Mouse (Mus musculus): ENCODE results near the gene Usp54.
"Not testable (repeated sequence)": the region's sequence is repeated elsewhere in the genome, so short reads cannot be mapped to it uniquely, and the experiment has no call there.

Usp54 gene

DNA sequence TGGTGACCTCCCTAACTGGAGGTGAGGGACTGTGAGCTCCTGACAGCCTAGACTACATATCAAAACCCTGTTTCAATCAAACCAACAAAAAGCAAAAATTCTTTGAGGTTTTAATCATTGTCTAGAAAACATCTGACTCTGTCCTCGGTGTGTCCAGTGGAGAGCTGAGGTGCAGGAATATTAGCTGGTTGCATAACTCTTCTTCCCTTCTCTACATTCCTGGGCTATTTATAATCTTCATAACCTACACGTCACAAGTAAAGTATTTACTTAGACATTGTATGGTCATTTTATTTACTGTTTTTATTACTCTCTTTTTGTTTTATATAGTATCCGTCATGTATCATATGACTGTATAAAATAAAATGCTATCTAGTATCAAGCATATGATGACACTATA is 31.3 kb downstream of the Usp54 start:
- DNase-seq (ENCODE audit: low spot score in 2 of 2), result no peak

DNA sequence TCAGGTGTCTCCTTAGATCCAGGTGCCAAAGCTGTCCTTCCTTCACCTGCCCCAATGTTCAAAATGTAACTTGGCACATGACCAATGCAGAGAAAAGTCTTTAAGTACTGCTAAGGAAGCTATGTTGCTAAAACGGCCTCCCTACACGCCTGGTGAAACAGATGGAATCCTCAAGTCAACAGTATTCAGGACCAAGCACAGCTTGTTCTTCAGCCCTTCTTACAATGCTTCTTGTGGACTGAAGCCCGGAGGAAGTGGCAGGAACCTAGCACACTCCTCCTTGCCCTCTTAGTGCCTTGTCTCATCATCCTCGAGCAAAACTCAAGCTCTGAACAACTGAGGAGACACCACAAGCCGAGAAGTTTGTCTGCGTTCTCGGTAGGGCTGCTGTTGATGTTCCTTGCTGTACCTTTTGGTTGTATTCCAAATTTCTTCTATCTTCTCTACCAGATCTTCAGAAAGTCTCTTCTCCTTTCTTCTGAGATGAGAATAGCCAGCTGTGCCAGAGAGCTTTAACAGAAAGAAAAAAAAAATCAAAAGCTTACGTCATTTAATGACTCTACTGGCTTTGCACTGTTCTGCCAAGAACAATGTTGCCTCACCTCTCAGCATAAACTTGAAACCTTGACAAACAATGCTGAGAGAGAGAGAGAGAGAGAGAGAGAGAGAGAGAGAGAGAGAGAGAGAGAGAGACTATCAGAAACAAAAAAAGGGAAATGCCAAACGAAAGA is 33.3 kb downstream of the Usp54 start:
- DNase-seq (ENCODE audit: low spot score in 2 of 2), result no peak

DNA sequence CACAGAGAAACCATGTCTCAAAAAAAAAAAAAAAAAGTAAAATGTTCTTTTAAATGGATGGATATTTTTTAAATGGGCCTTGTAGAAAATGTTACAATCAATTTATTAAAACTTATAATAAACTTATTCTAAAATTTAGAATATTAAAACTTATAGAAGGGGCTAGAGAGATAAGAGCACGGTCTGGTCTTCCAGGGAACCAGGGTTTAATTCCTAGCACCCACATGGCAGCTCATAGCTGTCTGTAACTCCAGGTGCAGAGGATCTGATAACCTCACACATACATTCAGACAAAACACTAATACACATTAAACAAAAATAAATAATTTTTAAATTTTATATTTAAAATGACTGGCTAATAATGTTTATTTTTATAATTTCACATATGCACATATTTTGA is 39.6 kb downstream of the Usp54 start:
- no peak for DNase-seq (ENCODE audit: low spot score in 2 of 2)

DNA sequence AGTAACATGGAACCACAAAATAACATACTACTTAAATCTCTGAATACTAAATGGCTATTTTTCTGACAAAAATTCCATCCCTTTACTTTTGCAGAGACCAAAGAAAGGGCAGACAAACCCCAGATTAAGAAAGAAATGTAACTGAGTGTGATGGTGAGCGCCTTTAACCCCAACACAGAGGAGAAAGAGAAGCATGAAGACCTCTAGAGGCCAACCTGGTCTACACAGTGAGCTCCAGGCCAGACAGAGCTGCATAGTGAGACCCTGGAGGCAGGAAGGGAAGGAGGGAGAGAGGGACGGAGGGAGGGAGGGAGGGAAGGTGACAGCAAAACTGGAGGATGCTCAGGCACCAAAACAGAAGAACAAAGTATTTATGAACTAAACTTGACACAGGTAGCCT is 40.7 kb downstream of the Usp54 start:
- DNase-seq (ENCODE audit: low spot score in 2 of 2), result no peak

DNA sequence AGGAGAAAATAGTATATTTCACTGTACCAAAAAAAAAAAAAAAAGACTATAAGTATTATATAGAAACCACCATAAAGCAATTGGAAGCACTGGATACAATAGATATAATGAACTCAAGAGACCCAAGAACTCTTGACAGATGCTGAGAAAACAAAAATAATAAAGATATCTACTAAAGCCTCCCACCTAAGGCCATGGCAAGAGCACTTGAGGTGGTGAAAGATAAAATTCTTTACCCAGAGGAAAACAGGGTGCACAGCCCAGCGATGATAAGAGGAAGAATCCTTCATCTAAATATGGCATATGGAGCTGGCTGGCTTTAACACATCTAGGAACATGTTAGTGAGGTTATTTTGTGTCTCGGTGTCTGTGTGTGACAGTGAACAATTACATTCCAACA is 41.3 kb downstream of the Usp54 start:
- peak in 1 of 2 experiments; percentile 30 for DNase-seq (ENCODE audit: low spot score in 2 of 2)

DNA sequence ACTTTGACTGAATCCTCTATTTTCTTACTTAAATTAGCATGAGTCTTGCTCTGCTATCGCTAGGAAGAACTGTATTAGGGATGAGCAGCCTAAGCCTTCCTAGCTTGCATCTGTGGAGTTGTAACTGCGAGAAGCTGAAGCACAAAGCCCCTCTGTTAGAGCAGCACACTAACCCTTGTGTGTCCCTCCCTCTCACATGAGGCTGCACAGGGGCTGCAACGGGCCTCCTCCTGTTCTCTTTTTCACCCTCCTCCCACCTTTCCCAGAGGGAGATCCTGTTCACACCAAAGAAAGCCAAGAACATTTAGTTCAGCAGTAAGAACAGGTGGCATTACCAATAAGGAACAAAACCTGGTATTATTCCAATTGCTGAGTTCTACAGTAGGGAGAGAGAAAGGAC is 45.1 kb downstream of the Usp54 start:
- no peak for DNase-seq (ENCODE audit: low spot score in 2 of 2)

DNA sequence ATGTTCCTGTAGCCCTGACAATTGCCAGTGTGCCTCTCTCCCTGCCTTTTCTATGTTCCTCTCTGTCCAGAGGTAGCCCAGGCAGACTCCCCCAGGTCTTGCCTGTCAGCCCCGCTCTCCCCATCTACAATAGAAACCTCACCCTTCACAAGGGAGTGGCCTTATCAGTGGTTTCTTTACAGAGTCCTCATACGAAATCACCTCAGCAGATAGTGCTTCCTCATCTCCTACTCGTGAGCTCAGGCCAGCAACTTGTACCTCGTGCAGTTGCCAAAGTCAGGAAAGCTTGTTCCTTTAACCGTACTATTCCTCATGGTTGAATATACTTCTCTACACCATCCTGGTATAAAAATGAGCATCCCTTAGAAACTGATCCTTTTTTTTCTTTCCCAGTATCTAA is 53.4 kb downstream of the Usp54 start:
- no peak for DNase-seq (ENCODE audit: low spot score in 2 of 2)

DNA sequence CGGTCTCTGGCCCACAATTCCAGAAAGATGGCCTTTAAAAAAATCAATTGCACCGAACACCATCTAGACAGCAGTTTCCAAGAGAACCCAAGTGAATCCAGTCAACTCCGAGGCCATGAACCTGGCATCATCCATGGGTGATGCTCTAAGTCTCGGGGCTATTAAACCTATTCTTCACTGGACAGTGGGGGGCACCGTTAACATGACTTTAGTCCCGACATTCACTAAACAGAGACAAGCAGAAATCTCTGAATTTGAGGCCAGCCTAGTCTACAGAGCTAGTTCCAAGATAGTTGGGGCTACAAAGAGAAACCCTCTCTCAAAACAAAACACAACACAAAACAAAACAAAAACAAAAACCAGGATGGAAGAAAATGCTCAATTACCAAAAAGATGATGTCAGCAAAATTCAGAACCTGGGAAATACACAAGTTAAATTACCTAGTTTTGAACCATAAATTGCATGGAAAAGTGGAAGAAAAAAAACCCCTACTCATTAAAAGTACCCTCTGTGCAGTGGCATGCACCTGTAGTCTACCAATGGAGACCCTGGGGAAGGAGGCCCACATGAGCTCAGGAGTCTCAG is 61.9 kb downstream of the Usp54 start:
- no peak for DNase-seq (ENCODE audit: low spot score in 2 of 2)

DNA sequence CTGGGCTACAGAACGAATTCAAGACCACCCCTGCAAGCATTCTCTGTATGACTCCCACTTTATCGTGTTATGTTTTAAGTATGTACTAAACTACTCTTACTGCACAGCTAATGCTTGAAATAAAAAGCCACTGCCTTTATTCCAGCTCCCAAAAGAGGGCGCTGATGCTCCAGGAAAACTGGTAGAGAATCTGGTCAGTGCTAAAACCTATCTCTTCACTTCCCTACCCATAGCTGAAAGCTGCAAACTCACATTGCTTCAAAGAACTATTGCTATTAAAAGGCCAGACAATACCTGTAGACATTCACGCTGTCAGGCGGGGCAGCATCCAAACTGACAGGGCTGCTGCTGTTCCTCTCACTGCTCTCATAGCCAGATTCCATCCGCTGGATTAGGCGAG is 64.7 kb downstream of the Usp54 start:
- peak; percentile 63 to 82 for DNase-seq (ENCODE audit: low spot score in 2 of 2)

DNA sequence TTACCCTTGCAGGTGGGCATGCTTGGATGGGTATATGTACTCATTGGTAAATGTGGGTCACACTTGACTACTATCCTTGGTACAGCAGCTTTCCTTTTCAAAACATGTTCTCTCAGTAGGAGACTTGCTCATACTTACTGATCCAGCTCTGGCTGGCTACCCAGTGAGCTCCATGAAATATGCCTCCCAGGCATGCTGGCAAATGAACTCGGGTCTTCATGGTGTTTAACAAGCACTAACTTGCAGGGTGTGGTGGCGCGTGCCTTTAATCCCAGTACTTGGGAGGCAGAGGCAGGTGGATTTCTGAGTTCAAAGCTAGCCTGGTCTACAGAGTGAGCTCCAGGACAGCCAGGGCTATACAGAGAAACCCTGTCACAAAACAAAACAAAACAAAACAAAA is 67.7 kb downstream of the Usp54 start:
- not testable (repeated sequence) for DNase-seq (ENCODE audit: low spot score in 2 of 2)

DNA sequence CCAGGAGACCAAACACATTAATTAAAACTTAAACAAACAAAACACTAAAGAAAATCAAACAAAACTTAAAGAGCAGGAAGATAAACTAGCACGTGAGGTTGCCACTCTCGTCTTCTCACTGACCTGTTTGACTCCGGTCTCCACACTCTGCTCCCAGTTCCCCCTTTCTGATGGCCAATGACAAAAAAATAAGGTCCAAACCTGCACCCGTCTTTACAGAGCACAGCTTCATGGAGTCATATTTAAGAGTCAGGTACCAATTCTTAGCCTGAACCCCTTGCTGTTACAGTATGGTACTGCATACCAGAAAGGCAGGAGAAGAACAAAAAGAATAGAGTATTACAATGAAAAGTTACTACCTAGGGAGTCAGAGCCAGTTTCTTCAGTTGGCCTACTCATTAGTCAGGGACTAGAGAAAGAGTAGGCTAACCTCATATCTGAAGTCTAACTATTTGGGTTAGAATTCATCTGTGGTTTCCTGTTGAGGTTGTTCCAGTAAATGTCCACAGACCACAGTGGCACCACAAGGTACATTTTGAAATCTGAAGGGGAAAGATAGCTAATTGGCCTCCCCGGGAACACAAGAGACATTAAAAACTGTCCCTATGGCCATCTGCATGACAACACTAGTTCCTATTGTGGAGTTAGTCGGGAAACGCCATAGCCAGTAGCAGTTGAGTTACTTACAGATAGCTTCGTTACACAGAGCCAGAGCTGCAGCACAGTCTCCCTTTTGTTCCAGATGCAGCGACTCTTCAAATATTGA is 75.4 kb downstream of the Usp54 start:
- no peak for DNase-seq (ENCODE audit: low spot score in 2 of 2)

DNA sequence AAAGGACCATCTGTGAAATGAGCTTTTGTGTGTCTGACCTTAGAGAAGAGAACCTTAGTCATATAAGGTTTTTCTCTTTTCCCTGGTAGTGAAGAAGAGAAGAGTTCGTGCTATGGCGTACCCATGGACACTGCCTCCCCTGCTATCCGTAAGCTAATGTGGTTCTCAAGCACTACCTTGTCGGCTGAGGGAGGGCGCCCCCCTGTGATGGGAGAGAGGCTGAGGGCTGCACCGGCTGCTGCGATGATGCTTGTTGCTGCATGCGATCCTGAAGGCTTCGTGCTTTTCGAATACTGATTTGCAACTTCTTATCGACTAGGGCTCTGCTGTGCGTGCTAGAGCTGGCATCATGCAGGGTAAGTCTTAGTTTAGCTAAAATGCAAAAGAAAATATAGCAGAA is 76.2 kb downstream of the Usp54 start:
- no peak for DNase-seq (ENCODE audit: low spot score in 2 of 2)

DNA sequence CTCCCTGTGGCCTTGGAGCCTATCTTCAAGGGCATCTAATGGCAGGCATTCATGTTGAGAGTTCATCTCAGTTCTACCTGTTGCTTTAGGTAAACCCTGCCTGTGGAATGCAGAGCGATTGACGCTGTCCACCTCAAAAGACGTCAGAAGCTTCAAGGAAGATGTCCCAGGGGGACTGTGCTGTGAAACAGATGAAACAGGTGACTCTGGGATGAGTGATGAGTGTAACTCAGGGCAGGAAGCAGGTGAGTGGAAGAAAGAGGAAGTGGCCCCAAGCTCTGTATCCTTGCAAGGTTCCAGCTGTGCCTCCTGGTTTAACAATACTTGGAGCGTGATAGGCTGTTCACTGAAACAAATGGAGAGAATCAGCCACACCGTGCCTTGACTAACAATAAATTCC is 79.0 kb downstream of the Usp54 start:
- DNase-seq (ENCODE audit: low spot score in 2 of 2), result no peak

DNA sequence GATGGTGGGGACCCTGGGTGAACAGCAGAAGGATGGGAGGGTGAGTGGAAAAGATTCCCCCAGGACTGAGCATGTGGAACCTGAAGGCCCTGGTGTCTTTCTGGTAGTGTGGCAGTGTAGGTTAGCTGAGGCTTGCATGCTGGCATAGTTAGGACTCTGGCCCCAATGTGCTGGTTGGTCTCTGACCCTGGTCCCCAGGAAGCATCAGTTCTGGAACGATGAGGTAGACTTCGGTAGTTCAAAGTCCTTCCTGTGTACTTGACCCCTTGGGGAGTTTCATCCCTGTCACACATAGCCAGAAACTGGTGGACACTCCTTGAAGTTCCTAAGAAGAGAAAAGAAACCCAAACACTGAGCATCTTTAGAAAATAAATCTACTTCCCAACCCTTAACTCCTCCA is 90.7 kb downstream of the Usp54 start:
- no peak for DNase-seq (ENCODE audit: low spot score in 2 of 2)

DNA sequence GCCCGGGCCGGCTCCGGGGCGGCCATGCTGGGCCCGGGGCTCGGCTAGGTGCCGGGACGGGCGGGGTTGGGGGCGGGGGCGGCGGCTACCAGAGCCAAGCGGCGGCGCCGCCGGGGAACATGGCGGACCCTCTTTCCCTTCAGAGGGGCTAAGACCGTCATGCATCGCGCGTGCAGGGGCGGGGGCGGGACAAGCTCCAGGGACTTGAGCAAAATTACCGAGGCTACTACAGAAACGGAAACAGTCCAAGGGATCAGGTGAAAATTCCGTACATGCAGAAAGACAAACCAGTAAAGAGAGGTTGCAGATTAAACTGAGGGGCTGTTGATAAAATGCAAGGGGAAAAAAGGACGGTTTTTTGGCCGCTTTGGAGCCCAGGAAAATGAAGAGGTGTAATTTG is 94.4 kb downstream of the Usp54 start, which contains the start of gene Ppp3cb:
Gene Ppp3cb, minus strand, starts transcription at position 159 of the 400 bp plus-strand sequence.
- DNase-seq (ENCODE audit: low spot score in 2 of 2), result peak; percentile 78 to 88

DNA sequence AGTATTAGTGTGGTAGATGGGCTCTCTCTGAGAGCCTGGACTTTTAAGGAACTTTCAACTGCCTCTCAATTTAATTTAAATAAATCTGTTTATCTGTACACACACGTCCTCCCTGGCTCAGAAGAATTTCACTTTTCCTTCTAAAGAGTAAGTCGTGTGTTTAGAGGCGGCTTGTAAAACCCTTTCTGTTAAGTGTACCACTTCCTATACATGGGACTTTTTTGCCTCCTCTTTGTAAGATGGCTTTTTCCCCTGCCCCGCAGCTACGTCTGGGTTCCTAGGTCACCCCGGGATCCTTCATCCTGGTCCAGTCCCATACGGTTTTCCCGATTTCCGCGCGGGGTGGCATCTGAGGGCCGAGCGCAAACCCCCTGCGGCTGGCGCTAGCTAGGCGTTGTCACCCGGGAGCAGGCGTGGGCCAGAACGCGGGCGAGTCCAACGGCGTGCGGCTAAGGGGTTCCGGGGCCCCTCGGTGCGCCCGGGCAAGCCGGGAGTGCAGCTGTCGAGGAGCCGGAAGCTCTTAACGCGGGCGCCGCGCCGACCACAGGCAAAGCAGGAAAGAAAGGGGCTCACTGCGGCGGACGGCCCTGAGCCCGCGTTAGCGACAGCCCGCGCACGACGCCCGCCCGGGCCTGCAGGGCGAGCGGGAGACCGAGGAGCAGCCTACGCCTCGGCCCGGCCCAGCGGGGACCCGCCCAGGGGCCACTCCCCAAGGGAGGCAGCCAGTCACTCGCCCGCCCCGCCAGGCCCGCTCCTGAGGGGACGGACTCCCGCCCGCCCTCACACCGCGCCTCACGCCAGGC is 95.1 kb downstream of the Usp54 start:
- peak; percentile 94 to 97 for DNase-seq (ENCODE audit: low spot score in 2 of 2)

DNA sequence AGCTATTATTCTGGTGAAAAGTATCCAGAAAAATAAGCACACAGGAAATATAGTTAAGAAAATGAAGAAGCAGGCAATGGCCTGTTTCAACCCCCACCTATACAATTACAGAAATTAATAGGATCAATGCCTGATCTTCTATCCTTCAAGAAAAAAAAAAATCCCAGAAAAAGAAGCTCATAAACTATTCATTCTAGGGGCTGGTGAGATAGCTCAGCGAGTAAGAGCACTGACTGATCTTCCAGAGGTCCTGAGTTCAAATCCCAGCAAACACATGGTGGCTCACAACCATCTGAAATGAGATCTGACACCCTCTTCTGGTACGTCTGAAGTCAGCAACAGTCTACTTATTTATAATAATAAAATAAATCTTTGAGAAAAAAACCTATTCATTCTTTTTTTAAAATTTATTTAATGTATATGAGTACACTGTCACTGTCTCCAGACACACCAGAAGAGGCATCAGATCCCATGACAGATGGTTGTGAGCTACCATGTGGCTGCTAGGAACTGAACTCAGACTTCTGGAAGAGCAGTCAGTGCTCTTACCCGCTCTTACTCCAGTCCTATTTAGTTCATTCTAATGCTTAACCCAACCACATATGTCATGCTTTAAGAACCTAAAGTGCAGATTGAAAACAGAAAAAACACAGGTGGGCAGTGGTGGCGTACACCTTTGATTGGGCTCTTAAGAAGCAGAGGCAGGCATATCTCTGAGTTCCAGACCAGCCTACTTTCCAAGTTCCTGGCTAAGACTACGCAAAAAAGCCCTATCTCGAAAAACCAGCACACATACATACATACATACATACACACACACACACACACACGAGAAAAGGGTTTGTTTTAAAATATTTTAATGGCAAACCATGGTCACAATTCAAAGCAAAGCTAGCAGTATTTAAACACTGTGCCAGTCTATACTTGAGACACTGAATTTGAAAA is 96.1 kb downstream of the Usp54 start:
- DNase-seq (ENCODE audit: low spot score in 2 of 2), result peak in 1 of 2 experiments; percentile 35

DNA sequence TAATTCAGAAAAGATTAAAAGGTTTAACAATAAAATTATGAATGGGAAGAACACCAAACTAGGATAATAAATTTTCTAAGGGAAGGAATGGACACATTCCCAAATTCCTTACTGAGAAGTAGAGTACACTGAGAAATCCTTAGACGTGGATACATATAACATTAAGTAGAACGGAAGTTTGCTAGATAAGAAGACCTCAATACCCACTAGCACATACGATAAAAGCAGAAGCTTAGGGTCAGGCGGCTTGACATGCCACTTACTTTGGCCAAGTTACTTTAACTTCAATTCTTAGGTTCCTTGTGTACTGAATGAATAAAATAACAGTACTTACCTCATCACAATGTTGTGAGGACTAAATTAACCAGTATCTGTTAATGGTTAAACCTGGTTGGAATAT is 111.2 kb downstream of the Usp54 start:
- no peak for DNase-seq (ENCODE audit: low spot score in 2 of 2)

DNA sequence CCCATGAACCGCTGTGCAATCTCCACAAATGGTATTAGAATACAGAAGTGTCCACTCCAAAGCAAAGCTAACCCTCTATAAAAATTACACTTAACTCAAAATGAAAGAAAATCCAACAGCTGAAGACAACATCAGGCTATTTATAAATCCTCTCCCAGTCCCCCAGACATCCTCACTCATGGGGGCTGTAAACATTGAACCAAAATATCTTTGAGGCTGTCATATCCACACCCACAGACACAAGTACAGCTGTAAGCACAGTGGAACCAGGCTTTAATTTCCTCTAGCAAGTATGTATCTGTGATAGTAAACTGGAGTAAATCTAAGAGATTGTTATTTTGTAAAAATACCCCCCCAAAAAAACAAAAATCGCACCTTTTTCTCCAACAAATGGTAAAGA is 120.7 kb downstream of the Usp54 start:
- DNase-seq (ENCODE audit: low spot score in 2 of 2), result no peak

DNA sequence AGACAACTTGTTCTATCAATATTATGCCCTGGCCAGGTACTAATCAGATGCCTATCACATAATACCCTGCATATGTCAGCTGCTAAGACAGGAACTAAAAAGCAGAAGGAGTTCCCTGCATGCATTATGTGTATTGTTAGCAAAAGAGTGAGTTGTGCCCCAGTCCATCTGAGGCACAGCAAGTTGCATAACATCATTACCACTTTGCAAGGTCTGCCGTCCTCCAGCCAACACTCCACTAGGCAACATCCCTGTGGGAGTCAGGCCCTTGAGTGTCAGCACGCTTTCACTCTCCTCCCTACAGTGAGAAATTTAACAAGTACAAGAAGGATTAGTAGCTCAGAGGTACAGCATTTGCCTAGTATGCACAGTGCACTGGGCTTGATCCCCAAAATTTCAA is 132.4 kb downstream of the Usp54 start:
- no peak for DNase-seq (ENCODE audit: low spot score in 2 of 2)

DNA sequence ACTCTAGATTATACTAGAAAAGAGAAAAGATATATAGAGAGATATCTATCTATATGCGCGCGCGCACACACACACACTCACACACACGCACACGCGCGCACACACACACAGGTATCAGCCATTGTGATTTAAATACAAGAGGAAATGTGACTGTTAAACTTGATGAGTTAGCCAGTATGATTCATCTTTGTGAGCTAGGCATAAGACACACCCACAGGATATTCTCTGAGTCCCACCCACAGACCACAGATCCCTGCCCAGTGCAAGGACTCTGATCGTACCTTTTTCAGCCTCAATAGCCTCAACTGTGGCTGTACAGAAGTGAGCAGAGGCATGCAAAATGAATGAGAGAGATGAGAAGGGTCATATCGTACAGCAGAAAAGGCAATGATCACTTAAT is 137.9 kb downstream of the Usp54 start:
- no peak for DNase-seq (ENCODE audit: low spot score in 2 of 2)

All from spleen, postnatal 4 days (tissue).